Mouse (Mus musculus) MEL (cell line): Measurements from ENCODE around the gene Zfp821. TPM values are rescaled to one million over a fixed set of nuclear protein-coding genes. Genes with fewer than 3 reads are reported as not detected.

ENCODE experiments used
- DNase-seq: peaks from one replicate; pipeline ENCODE4 v3.0.0; 2011; ENCODE audit warnings: low read depth, low spot score
- H3K27ac ChIP-seq: 2 replicates; pipeline ENCODE4 v1.5.1; 2012; ENCODE audit warnings: low read depth, mild to moderate bottlenecking, control low read depth, low read length, moderate library complexity; ENCODE audit not compliant: control insufficient read depth
- H3K27me3 ChIP-seq, 2 experiments: fragments of 150-350 bp in 1 of 2; sonication (generic) in 1 of 2; 2 replicates each; pipeline ENCODE4 v1.6.1; 2012; ENCODE audit warnings: low read length in 2 of 2, mild to moderate bottlenecking in 2 of 2, improper control_type of control experiment in 1 of 2, moderate library complexity in 1 of 2; ENCODE audit not compliant: insufficient read depth in 2 of 2, control insufficient read depth in 1 of 2
- H3K36me3 ChIP-seq, 2 experiments: 2 replicates each; pipeline ENCODE4 v1.6.1; 2012 to 2014; ENCODE audit warnings: low read length in 2 of 2, improper control_type of control experiment in 1 of 2, inconsistent platforms in 1 of 2, mild to moderate bottlenecking in 1 of 2; ENCODE audit not compliant: insufficient read depth in 2 of 2, control insufficient read depth in 1 of 2
- H3K4me1 ChIP-seq, 2 experiments: fragments of 150-350 bp in 1 of 2; sonication (generic) in 1 of 2; 2 replicates each; pipeline ENCODE4 v1.6.1; 2012; ENCODE audit warnings: low read length in 2 of 2, improper control_type of control experiment in 1 of 2, mild to moderate bottlenecking in 1 of 2; ENCODE audit not compliant: insufficient read depth in 2 of 2, control insufficient read depth in 1 of 2
- H3K4me3 ChIP-seq, 2 experiments: fragments of 150-350 bp in 1 of 2; sonication (generic) in 1 of 2; 2 replicates each; pipeline ENCODE4 v1.5.1; 2012; ENCODE audit warnings: low read depth in 2 of 2, low read length in 2 of 2, mild to moderate bottlenecking in 2 of 2, moderate library complexity in 2 of 2, control low read depth in 1 of 2, improper control_type of control experiment in 1 of 2; ENCODE audit not compliant: control insufficient read depth in 1 of 2, insufficient read depth in 1 of 2
- H3K79me2 ChIP-seq: 2 replicates; pipeline ENCODE4 v1.6.1; 2012; ENCODE audit warnings: mild to moderate bottlenecking, low read length, moderate library complexity; ENCODE audit not compliant: control insufficient read depth, poor library complexity, insufficient read depth
- H3K9ac ChIP-seq: 2 replicates; pipeline ENCODE4 v1.6.1; 2012; ENCODE audit warnings: low read depth, mild to moderate bottlenecking, control low read depth, low read length, moderate library complexity; ENCODE audit not compliant: control insufficient read depth, poor library complexity, severe bottlenecking
- H3K9me3 ChIP-seq: fragments of 150-350 bp; sonication (generic); replicated peaks from 2 replicates; pipeline ENCODE4 v1.6.1; 2012; ENCODE audit warnings: mild to moderate bottlenecking, low read length, improper control_type of control experiment, moderate library complexity; ENCODE audit not compliant: insufficient read depth
- CHD2 ChIP-seq: IDR thresholded peaks from 2 replicates; pipeline ENCODE4 v1.6.1; 2011; ENCODE audit warnings: low read length, improper control_type of control experiment
- E2F4 ChIP-seq: IDR thresholded peaks from 2 replicates; pipeline ENCODE4 v1.6.1; 2011; ENCODE audit warnings: low read depth, low read length, improper control_type of control experiment, borderline replicate concordance
- EP300 ChIP-seq, 2 experiments: IDR thresholded peaks; 2 replicates each; pipeline ENCODE4 v1.6.1; 2011; ENCODE audit warnings: improper control_type of control experiment in 2 of 2, low read length in 2 of 2, low read depth in 1 of 2, mild to moderate bottlenecking in 1 of 2
- ETS1 ChIP-seq: IDR thresholded peaks from 2 replicates; pipeline ENCODE4 v1.6.1; 2012; ENCODE audit warnings: low read depth, mild to moderate bottlenecking, inconsistent platforms, low read length, improper control_type of control experiment, moderate library complexity
- GABPA ChIP-seq: IDR thresholded peaks from 2 replicates; pipeline ENCODE4 v1.6.1; 2012; ENCODE audit warnings: low read depth, mild to moderate bottlenecking, inconsistent platforms, low read length, improper control_type of control experiment, moderate library complexity
- GATA1 ChIP-seq: IDR thresholded peaks from 2 replicates; pipeline ENCODE4 v1.6.1; 2011; ENCODE audit warnings: low read depth, low read length, improper control_type of control experiment
- HCFC1 ChIP-seq: IDR thresholded peaks from 2 replicates; pipeline ENCODE4 v1.6.1; 2012; ENCODE audit warnings: low read depth, mild to moderate bottlenecking, inconsistent platforms, low read length, improper control_type of control experiment, moderate library complexity
- JUND ChIP-seq: IDR thresholded peaks from 2 replicates; pipeline ENCODE4 v1.6.1; 2011; ENCODE audit warnings: low read depth, mild to moderate bottlenecking, improper control_type of control experiment, low read length
- MAFK ChIP-seq: IDR thresholded peaks from 2 replicates; pipeline ENCODE4 v1.6.1; 2011; ENCODE audit warnings: low read depth, mild to moderate bottlenecking, low read length, improper control_type of control experiment, borderline replicate concordance
- MAX ChIP-seq: IDR thresholded peaks from 2 replicates; pipeline ENCODE4 v1.6.1; 2011; ENCODE audit warnings: low read length, improper control_type of control experiment
- MAZ ChIP-seq: IDR thresholded peaks from 2 replicates; pipeline ENCODE4 v1.6.1; 2012; ENCODE audit warnings: low read depth, mild to moderate bottlenecking, inconsistent platforms, low read length, improper control_type of control experiment
- MEF2A ChIP-seq: IDR thresholded peaks from 2 replicates; pipeline ENCODE4 v1.6.1; 2014; ENCODE audit warnings: low read depth, mild to moderate bottlenecking, inconsistent platforms, low read length, improper control_type of control experiment; ENCODE audit not compliant: poor library complexity, insufficient replicate concordance, severe bottlenecking; ENCODE audit errors: extremely low read depth
- NELFE ChIP-seq: IDR thresholded peaks from 2 replicates; pipeline ENCODE4 v1.6.1; 2011; ENCODE audit warnings: low read depth, low read length, improper control_type of control experiment
- RAD21 ChIP-seq: IDR thresholded peaks from 2 replicates; pipeline ENCODE4 v1.6.1; 2011; ENCODE audit warnings: mild to moderate bottlenecking, low read depth, low read length, improper control_type of control experiment
- RCOR1 ChIP-seq: IDR thresholded peaks from 2 replicates; pipeline ENCODE4 v1.6.1; 2012; ENCODE audit warnings: low read depth, mild to moderate bottlenecking, inconsistent platforms, low read length, improper control_type of control experiment
- SIN3A ChIP-seq: IDR thresholded peaks from 2 replicates; pipeline ENCODE4 v1.6.1; 2012; ENCODE audit warnings: low read length, improper control_type of control experiment, inconsistent platforms
- SMC3 ChIP-seq: IDR thresholded peaks from 2 replicates; pipeline ENCODE4 v1.6.1; 2011; ENCODE audit warnings: low read depth, low read length, improper control_type of control experiment
- TAL1 ChIP-seq: IDR thresholded peaks from 2 replicates; pipeline ENCODE4 v1.6.1; 2012; ENCODE audit warnings: mild to moderate bottlenecking, inconsistent platforms, low read length, moderate library complexity, mixed read lengths
- TCF12 ChIP-seq: IDR thresholded peaks from 2 replicates; pipeline ENCODE4 v1.6.1; 2014; ENCODE audit warnings: low read depth, mild to moderate bottlenecking, inconsistent platforms, low read length, improper control_type of control experiment, moderate library complexity
- UBTF ChIP-seq: IDR thresholded peaks from 2 replicates; pipeline ENCODE4 v1.6.1; 2012; ENCODE audit warnings: low read depth, mild to moderate bottlenecking, inconsistent platforms, low read length, improper control_type of control experiment, moderate library complexity, borderline replicate concordance; ENCODE audit not compliant: insufficient read depth
- ZC3H11A ChIP-seq: IDR thresholded peaks from 2 replicates; pipeline ENCODE4 v1.6.1; 2012; ENCODE audit warnings: low read depth, mild to moderate bottlenecking, inconsistent platforms, low read length, improper control_type of control experiment
- ZNF384 ChIP-seq: IDR thresholded peaks from 2 replicates; pipeline ENCODE4 v1.6.1; 2012; ENCODE audit warnings: low read depth, mild to moderate bottlenecking, inconsistent platforms, low read length, improper control_type of control experiment
- polyA plus RNA-seq, 2 experiments: library from polyadenylated mRNA; stranded (reverse) in 1 of 2; unstranded in 1 of 2; fragments of >175 nt in 1 of 2; fragments of >200 nt in 1 of 2; gene quantifications; 2 replicates each; pipeline versions ENCODE4 v1.2.1 to v1.2.4; 2012; ENCODE audit warnings: low replicate concordance in 2 of 2, low read depth in 1 of 2; ENCODE audit not compliant: insufficient read length in 2 of 2, insufficient read depth in 1 of 2, missing spikeins in 1 of 2
- total RNA-seq: library from RNA; depleted of rRNA; stranded (reverse); fragments of 300-350 nt; gene quantifications from 2 replicates; pipeline ENCODE4 v1.2.3, GENCODE M21; 2012

The Zfp821 gene
- total and polyA plus RNA-seq, 3 experiments, result 5.2 to 10.1 TPM; not detected in 1

- Histone ChIP-seq H3K9me3 (no peaks in the 10 kb centered on the region), H3K36me3 (no peaks in the 10 kb centered on the region), H3K4me3 (no peak overlapping the region)
- TF ChIP-seq JUND (no peak), ETS1 (no peak), CHD2 (no peak), GATA1 (no peak)
- TF ChIP-seq, all 39 proteins: peak for 0
- Histone ChIP-seq H3K27ac (no peak overlapping the region), H3K79me2 (no peaks in the 10 kb centered on the region), H3K9ac (no peak overlapping the region), H3K4me1 (0 out of 4 replicates have a peak, but pooled peaks cover 0 to 4% of the 10 kb centered on the region in 2 experiments), H3K27me3 (no peaks in the 10 kb centered on the region; a peak in 1 of 4 replicates)
- no peak for DNase-seq
Measured at GRCm38 (mm10) chr8:109760221-109760620, 54.9 kb downstream of the Zfp821 start.

- Histone ChIP-seq H3K4me3 (no peak overlapping the region), H3K9me3 (no peaks in the 10 kb centered on the region), H3K79me2 (no peaks in the 10 kb centered on the region), H3K27me3 (peaks cover 0 to 2% of the 10 kb centered on the region in 2 experiments; a peak in 1 of 4 replicates), H3K27ac (no peak overlapping the region), H3K4me1 (no peaks in the 10 kb centered on the region), H3K36me3 (no peaks in the 10 kb centered on the region), H3K9ac (no peak overlapping the region)
- DNase-seq, result no peak
- TF ChIP-seq MEF2A (no peak), TAL1 (no peak), SIN3A (no peak), NELFE (no peak), HCFC1 (no peak), MAZ (no peak), TCF12 (no peak), E2F4 (no peak), MAX (no peak), GABPA (no peak), ZC3H11A (no peak), ZNF384 (no peak), SMC3 (no peak), MAFK (no peak), CHD2 (no peak), ETS1 (no peak), UBTF (no peak), RAD21 (no peak), EP300 (IDR thresholded peaks at IDR 0.05; ENCODE audit: low read depth in 1 of 2, low read length in 2 of 2) (no peak), RCOR1 (no peak)
Measured at GRCm38 (mm10) chr8:109764031-109764430, 58.7 kb downstream of the Zfp821 start.
